Mouse (Mus musculus): ENCODE results near the gene Cdca4.

The Cdca4 gene

GRCm38 (mm10) chr12:112829244-112829864 is at the start of gene Cdca4:
Cdca4 (minus strand) TSS chr12:112829423.
- DNase-seq (ENCODE audit: low spot score in 2 of 2): peak; percentile 94 to 97

- DNase-seq (ENCODE audit: low spot score in 2 of 2): no peak
These were observed 48.4 kb upstream of the Cdca4 start for GRCm38 (mm10) chr12:112877607-112878020.

- DNase-seq (ENCODE audit: low spot score in 2 of 2): no peak
These were observed 47.9 kb upstream of the Cdca4 start for GRCm38 (mm10) chr12:112877073-112877576.

GRCm38 (mm10) chr12:112876332-112877072 is 47.3 kb upstream of the Cdca4 start:
- DNase-seq (ENCODE audit: low spot score in 2 of 2): peak; percentile 76 to 82

GRCm38 (mm10) chr12:112875225-112876013 is 46.2 kb upstream of the Cdca4 start:
- peak; percentile 83 to 91 for DNase-seq (ENCODE audit: low spot score in 2 of 2)

- no peak for DNase-seq (ENCODE audit: low spot score in 2 of 2)
These were observed 45.0 kb upstream of the Cdca4 start for GRCm38 (mm10) chr12:112874199-112874598.

- DNase-seq (ENCODE audit: low spot score in 2 of 2): peak in 1 of 2 experiments; percentile 47
These were observed 44.4 kb upstream of the Cdca4 start for GRCm38 (mm10) chr12:112873452-112874190.

GRCm38 (mm10) chr12:112872991-112873390 is 43.8 kb upstream of the Cdca4 start:
- no peak for DNase-seq (ENCODE audit: low spot score in 2 of 2)

GRCm38 (mm10) chr12:112871272-112871671 is 42.0 kb upstream of the Cdca4 start:
- DNase-seq (ENCODE audit: low spot score in 2 of 2): no peak

- no peak for DNase-seq (ENCODE audit: low spot score in 2 of 2)
These were observed 41.6 kb upstream of the Cdca4 start for GRCm38 (mm10) chr12:112870775-112871174.

GRCm38 (mm10) chr12:112869783-112870204 is 40.6 kb upstream of the Cdca4 start:
- DNase-seq (ENCODE audit: low spot score in 2 of 2): no peak

- no peak for DNase-seq (ENCODE audit: low spot score in 2 of 2)
These were observed 39.2 kb upstream of the Cdca4 start, which contains the start of gene Gpr132 for GRCm38 (mm10) chr12:112868178-112869087. Gpr132 (minus strand) TSS chr12:112868228.

- DNase-seq (ENCODE audit: low spot score in 2 of 2): no peak
These were observed 38.0 kb upstream of the Cdca4 start for GRCm38 (mm10) chr12:112867106-112867674.

GRCm38 (mm10) chr12:112866467-112867080 is 37.4 kb upstream of the Cdca4 start:
- DNase-seq (ENCODE audit: low spot score in 2 of 2): no peak

- DNase-seq (ENCODE audit: low spot score in 2 of 2): peak in 1 of 2 experiments; percentile 57
These were observed 35.6 kb upstream of the Cdca4 start for GRCm38 (mm10) chr12:112864804-112865203.

GRCm38 (mm10) chr12:112861911-112862321 is 32.7 kb upstream of the Cdca4 start:
- DNase-seq (ENCODE audit: low spot score in 2 of 2): no peak

- no peak for DNase-seq (ENCODE audit: low spot score in 2 of 2)
These were observed 31.5 kb upstream of the Cdca4 start for GRCm38 (mm10) chr12:112860765-112861164.

GRCm38 (mm10) chr12:112859930-112860329 is 30.7 kb upstream of the Cdca4 start:
- no peak for DNase-seq (ENCODE audit: low spot score in 2 of 2)

GRCm38 (mm10) chr12:112858581-112859336 is 29.5 kb upstream of the Cdca4 start:
- DNase-seq (ENCODE audit: low spot score in 2 of 2): no peak

All from heart, adult 9 months (tissue).